Mouse (Mus musculus): ENCODE measurements at regions not wholly inside any gene's neighbourhood (a gene's known extent, or its start where the extent isn't known, plus 50 kb on each side); places are given as distances from the start of the nearest gene placed in this dataset.

DNA sequence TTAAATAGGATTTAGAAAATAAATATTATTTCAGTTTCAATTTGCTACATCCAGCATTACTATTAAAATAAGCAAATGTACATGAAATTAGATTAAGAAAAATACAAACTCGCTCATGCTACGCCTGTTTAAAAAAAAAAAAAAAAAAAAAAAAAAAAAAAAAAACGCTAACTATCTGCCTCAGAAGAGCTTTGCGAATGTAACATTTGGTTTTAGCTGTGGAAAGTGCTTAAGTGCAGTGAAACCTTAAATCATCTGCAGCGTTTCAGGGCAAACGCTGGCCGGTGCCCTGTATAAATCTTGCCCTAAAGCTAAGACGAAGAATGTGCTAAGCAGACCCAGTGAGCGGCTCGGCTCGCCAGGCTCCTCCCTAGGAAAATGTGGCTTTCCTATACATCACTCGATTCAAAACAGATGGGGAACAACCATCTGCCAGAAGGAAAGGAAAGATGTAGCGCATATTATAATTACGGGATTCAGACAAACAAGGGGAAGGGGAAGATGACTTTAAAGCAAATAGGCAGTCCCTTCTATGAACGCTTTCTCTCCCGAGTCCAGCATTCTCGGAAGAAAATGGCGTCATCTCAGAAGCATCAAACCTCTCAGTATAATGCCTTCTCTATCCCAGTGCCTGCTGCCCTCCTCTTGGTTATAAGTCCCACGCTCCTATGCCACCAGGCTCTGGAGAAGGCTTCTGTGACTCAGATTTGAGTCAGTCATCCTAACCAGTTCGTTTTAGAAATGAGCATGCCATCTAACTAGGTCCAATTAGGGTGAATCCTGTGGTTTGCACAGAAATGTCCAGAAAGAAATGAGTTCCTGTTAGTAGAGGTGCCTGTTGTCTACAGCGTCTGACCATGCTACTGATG, 105.2 kb upstream of the Supt20 start:
- H3K4me1 ChIP-seq (replicated peaks), result no peaks in the 10 kb centered on the region
- no peak overlapping the region for H3K4me3 ChIP-seq
- H3K27ac ChIP-seq (replicated peaks), result 0 out of 2 replicates have a peak overlapping the region, but pooled peaks have one; percentile 14
- H3K27me3 ChIP-seq, result no peaks in the 10 kb centered on the region
- H3K36me3 ChIP-seq, result no peaks in the 10 kb centered on the region
- H3K9me3 ChIP-seq, result no peaks in the 10 kb centered on the region
- 70% methylated on average over 21 of the region's 21 CpGs for WGBS
- H3K4me2 ChIP-seq, result 0 out of 2 replicates have a peak overlapping the region, but pooled peaks have one; percentile 28
- no peak overlapping the region for H3K9ac ChIP-seq
- no peak for ATAC-seq (ENCODE audit: low FRiP score, low read depth)

DNA sequence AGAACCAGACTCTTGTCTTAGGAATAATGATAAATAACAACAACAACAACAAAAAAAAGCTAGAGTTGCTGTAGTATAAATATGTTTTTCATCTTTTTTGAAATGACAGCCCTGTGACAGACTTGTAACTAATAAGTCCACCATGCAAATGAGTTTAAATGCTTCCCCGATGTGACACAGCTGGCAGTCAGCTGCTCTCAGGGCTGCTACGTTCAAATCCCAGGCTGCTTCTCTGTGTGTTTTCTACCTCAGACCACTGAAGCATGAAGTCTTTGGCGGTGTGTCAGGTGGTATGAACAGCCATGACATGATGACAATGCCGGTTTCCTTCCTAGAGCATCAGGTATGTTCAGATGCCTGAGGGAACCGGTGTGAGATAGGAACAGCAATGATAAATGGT, 104.4 kb upstream of the Supt20 start:
- H3K9ac ChIP-seq, result no peak overlapping the region
- no peaks in the 10 kb centered on the region for H3K36me3 ChIP-seq
- H3K27ac ChIP-seq (replicated peaks), result no peak overlapping the region
- H3K4me3 ChIP-seq, result no peak overlapping the region
- no peak overlapping the region for H3K4me2 ChIP-seq
- H3K4me1 ChIP-seq (replicated peaks), result no peaks in the 10 kb centered on the region
- no peaks in the 10 kb centered on the region for H3K9me3 ChIP-seq
- H3K27me3 ChIP-seq, result no peaks in the 10 kb centered on the region
- WGBS, result 53% methylated on average over 5 of the region's 5 CpGs
- ATAC-seq (ENCODE audit: low FRiP score, low read depth), result no peak

DNA sequence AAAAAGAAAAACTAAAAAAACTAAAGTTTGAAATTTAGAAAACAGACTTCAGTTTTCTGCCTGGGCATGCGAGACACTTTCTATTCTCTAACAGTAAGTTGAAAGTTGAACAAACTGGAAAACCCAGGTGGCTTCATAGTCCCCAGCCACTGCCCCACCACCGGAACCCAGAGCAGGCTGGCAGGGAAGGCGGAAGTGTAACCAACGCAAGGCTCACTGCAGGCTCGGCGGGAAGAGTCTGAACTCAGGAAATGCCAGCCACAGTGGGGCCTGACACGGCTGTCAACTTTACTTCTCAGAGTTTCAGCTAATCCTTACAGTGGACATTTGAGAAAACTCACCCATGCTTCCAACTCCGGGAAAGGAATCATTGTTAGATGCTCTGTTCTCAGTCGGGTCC, 102.6 kb upstream of the Supt20 start:
- Histone ChIP-seq H3K4me1 (replicated peaks) (no peaks in the 10 kb centered on the region), H3K4me3 (no peak overlapping the region), H3K36me3 (no peaks in the 10 kb centered on the region), H3K9ac (no peak overlapping the region), H3K27me3 (no peaks in the 10 kb centered on the region), H3K27ac (replicated peaks) (no peak overlapping the region), H3K4me2 (no peak overlapping the region), H3K9me3 (no peaks in the 10 kb centered on the region)
- 80% methylated on average over 9 of the region's 9 CpGs for WGBS
- ATAC-seq (ENCODE audit: low FRiP score, low read depth), result no peak

DNA sequence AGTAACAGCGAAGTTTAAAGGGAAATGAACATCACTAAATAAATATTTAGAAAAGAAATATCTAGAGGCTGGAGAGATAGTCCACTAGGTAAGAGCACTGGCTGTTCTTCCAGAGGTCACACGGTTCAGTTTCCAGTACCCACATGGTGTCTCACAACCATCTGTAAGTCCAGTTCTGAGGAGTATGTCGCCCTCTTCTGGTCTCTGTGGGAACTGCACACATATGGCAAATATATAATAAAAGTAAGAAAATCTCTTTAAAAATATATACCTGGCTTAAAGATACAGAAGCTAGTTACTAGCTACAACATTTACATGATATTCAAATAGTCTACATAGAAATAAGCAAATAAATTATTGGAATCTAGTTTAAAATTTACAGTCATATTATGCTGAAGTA, 101.4 kb upstream of the Supt20 start:
- Histone ChIP-seq H3K4me3 (no peak overlapping the region), H3K9me3 (no peaks in the 10 kb centered on the region), H3K27me3 (no peaks in the 10 kb centered on the region), H3K4me1 (replicated peaks) (no peaks in the 10 kb centered on the region), H3K36me3 (no peaks in the 10 kb centered on the region), H3K27ac (replicated peaks) (no peak overlapping the region), H3K4me2 (no peak overlapping the region), H3K9ac (no peak overlapping the region)
- ATAC-seq (ENCODE audit: low FRiP score, low read depth), result no peak
- 70% methylated on average over 3 of the region's 3 CpGs for WGBS

DNA sequence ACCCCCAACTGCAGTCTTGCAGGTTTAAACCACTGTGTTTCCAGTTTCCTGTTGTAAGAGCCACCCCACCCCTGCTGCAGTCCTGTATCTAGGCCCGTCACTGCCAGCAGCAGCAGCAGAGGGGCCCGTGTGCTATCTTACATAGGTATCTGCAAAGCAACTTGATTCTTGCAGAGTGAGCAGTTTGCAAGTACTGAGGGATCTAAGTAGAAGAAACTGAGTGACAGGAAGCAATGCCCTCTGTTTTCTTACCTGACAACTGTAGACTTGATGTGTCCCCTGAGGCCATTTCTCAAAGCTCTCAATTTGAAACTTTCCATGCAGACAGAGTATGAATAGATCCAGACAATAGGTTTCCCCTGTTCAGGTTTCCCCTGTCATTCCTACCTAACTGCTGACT, 100.5 kb upstream of the Supt20 start:
- Histone ChIP-seq H3K4me3 (no peak overlapping the region), H3K27ac (replicated peaks) (no peak overlapping the region), H3K4me2 (no peak overlapping the region), H3K9me3 (no peaks in the 10 kb centered on the region), H3K4me1 (replicated peaks) (no peaks in the 10 kb centered on the region), H3K27me3 (no peaks in the 10 kb centered on the region), H3K36me3 (no peaks in the 10 kb centered on the region), H3K9ac (no peak overlapping the region)
- no peak for ATAC-seq (ENCODE audit: low FRiP score, low read depth)
- WGBS, result 90% methylated on average over 2 of the region's 2 CpGs

DNA sequence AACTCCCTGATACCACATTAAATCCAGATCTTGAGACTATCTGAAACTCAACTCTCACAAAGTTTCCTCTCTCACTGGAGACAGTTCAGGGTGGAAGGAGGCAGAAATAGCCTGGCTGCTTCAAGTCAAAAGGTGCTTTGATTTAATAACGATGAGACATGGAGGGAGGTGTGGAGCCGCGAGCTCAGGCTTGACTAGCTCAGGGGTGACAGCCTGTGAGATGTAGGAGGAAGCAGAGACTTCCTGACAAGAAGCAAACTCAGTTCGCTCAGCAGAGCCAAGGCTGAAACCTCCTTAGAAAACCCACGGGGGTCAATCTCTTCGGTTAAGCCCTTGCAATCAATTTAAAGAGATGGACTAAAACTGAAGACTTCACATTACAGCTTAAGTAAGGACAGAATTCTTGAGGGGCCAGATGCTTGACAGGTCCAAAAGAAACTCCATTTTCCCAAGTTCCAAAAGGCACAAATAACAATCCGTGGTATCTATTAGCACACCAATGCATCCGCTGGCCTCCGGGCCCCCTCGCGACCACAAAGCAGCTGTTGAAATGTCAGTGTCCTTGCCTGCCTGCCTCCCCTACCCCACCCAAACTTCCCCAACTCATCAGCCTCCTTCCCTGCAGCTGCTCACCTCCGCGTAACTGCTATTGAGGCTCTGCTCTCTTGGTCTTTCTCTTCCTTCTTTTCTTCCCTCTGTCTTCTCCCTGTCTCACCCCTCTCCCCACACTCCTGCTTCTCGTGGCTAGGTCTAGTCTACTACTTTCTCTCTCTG, 99.8 kb upstream of the Supt20 start:
- no peak overlapping the region for H3K9ac ChIP-seq
- ATAC-seq (ENCODE audit: low FRiP score, low read depth), result no peak
- no peaks in the 10 kb centered on the region for H3K36me3 ChIP-seq
- no peaks in the 10 kb centered on the region for H3K9me3 ChIP-seq
- WGBS, result 79% methylated on average over 14 of the region's 14 CpGs
- H3K4me2 ChIP-seq, result no peak overlapping the region
- no peaks in the 10 kb centered on the region for H3K4me1 ChIP-seq (replicated peaks)
- H3K27me3 ChIP-seq, result no peaks in the 10 kb centered on the region
- H3K4me3 ChIP-seq, result no peak overlapping the region
- H3K27ac ChIP-seq (replicated peaks), result no peak overlapping the region

DNA sequence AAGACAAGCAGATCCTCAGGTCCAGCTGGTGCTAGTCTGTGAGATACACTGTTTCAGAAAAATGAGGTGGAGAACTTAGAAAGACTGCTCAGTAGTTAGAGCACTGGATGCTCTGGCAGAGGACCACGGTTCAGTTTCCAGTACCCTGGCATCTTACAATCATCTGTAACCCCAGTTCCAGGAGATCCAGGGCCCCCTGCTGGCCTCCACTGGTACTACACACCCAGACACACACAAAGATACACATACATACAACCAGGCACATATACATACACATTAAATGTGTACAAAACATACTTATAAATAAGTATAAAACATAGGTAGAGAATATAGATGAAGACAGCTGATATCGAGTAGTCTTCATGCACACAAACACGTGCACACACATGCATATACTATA, 97.4 kb upstream of the Supt20 start:
- Histone ChIP-seq H3K4me2 (no peak overlapping the region), H3K36me3 (no peaks in the 10 kb centered on the region), H3K4me3 (no peak overlapping the region), H3K27ac (replicated peaks) (no peak overlapping the region), H3K27me3 (no peaks in the 10 kb centered on the region), H3K9ac (no peak overlapping the region), H3K9me3 (no peaks in the 10 kb centered on the region), H3K4me1 (replicated peaks) (peaks cover 3% of the 10 kb centered on the region; the same call in 1 of the 2 replicates)
- ATAC-seq (ENCODE audit: low FRiP score, low read depth), result no peak
- 89% methylated on average over 3 of the region's 3 CpGs for WGBS

DNA sequence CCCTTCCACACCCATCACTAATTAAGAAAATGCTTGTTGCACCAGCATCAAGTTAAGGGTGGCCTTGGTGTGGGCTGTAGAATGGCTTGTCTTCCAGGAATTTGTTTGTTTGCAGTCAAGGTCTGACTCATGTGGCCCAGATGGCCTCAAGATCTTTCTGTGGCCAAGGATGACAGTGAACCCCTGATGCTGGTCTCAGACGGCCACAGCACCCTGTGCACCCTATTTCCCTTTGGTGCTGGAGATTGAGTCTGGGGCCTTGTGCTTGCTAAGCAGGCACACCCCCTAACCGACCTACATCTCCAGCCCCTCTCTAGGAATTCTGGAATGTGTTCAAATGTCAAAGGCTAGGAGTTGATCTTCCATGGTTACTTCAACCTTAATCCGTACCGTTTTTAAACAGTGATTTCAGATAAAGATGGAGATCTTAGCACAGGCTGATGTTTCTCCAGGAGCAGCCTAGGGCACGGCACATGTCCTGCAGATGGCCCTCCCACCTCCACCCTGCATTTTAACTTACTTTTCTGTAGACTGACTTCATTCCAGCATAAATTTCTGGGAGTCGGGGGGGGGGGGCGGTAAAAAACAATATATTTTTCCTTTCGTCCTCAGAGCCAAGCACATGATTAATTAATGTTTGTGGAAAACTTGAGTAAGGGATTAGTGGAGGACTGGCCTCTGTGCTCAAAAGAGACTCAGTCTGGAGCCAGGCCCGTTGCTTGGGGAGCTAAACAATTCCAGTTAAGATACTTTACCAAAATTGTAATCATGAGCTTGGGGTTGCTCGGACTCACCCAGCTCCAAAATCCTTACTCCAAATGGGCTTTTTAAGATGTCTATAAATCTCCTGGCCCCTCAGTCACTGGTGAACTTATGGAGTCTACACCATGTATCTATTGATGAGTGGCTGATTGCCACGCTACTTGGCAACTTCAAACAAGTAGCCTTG, 95.0 kb upstream of the Supt20 start:
- no peak overlapping the region for H3K4me3 ChIP-seq
- H3K4me2 ChIP-seq, result no peak overlapping the region
- no peak overlapping the region for H3K9ac ChIP-seq
- no peak overlapping the region for H3K27ac ChIP-seq (replicated peaks)
- no peaks in the 10 kb centered on the region for H3K36me3 ChIP-seq
- ATAC-seq (ENCODE audit: low FRiP score, low read depth), result no peak
- WGBS, result 72% methylated on average over 11 of the region's 11 CpGs
- H3K4me1 ChIP-seq (replicated peaks), result peaks cover 3% of the 10 kb centered on the region; the same call in 1 of the 2 replicates
- no peaks in the 10 kb centered on the region for H3K27me3 ChIP-seq
- H3K9me3 ChIP-seq, result no peaks in the 10 kb centered on the region

DNA sequence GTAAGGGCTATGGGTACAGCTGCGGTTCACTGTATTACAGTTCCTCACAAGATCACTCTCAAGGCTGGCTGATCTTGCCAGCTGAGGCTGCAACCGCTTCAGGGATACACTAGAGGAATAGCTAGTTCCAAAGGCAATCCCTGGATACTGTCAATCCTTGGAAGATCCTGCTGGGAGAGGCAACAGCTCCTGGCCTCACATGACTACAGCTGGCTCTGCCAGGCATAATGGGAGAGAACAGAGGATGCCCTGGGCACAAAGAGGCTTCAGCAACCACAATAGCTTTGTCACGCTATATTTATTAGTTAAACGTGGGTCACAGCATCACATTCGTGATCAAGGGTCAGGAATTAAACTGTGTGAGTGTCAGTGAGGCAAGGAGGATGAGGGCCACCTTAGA, 94.3 kb upstream of the Supt20 start:
- H3K9ac ChIP-seq, result no peak overlapping the region
- H3K4me1 ChIP-seq (replicated peaks), result peaks cover 3% of the 10 kb centered on the region; the same call in 1 of the 2 replicates
- H3K27ac ChIP-seq (replicated peaks), result no peak overlapping the region
- no peaks in the 10 kb centered on the region for H3K27me3 ChIP-seq
- H3K36me3 ChIP-seq, result no peaks in the 10 kb centered on the region
- WGBS, result 37% methylated on average over 5 of the region's 5 CpGs
- H3K4me3 ChIP-seq, result no peak overlapping the region
- H3K4me2 ChIP-seq, result no peak overlapping the region
- H3K9me3 ChIP-seq, result no peaks in the 10 kb centered on the region
- ATAC-seq (ENCODE audit: low FRiP score, low read depth), result 0 out of 2 replicates have a peak, but pooled peaks have one; percentile 54

DNA sequence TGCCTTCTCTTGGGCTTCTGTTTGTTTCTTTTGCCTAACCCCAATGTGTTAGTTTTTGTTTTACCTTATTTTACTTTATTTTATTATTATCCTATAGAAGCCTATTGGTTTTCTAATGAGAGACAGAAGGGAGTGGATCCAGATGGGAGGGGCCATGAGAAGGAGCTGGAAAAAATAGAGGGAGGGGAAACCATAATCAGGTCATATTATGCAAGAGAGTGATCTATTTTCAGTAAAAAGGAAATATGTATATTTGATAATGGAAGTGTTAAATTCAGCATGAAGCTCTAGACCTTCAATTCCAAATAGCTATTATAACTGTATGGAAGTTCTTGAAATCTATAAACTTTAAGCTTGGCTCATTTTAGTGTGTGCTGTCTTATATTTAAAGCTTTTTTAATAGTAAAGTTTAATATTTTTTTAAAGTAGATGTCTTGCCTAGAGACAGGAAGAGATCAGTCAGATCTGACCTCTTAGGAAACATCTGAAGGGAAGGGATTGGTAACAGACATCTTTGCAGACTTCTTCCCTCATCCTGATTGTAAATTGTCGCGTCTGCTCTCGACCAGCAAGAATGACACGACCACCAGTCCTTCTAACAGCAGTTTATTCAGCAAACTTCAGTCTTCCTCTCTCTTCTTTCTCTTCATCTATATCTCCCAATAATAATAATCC, 87.8 kb upstream of the Supt20 start:
- WGBS, result 71% methylated on average over 4 of the region's 4 CpGs
- H3K27me3 ChIP-seq, result no peaks in the 10 kb centered on the region
- no peak for ATAC-seq (ENCODE audit: low FRiP score, low read depth)

DNA sequence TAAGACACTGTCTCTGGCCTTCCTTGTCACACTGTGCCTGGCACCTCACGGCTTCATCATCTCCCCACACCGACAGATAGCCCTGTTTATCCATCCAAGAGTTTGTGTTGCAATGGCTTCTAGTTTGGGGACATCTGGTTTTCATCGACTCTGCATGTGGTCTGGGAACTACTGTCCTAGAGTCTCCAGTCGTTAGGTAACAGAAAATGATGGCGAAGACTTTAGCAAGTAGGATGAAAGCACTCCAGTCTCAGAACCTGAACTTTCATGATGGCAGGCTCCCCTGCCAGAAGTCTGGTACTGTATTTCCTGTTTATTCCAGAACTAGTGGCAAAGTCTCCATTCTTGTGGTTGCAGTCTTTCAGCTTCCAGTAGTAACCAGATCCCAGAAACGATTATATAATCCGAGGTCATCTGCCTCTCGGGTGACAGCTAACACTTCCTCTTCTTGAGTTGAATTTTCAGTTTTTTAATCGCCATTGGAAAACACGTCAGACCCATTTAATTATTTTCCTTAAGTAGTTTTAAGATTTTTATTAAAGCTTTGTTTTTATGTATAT, 81.1 kb upstream of the Supt20 start:
- 83% methylated on average over 10 of the region's 10 CpGs for WGBS
- Histone ChIP-seq H3K4me2 (no peak overlapping the region), H3K36me3 (no peaks in the 10 kb centered on the region), H3K27me3 (no peaks in the 10 kb centered on the region), H3K4me1 (replicated peaks) (no peaks in the 10 kb centered on the region), H3K27ac (replicated peaks) (no peak overlapping the region), H3K9ac (no peak overlapping the region), H3K4me3 (no peak overlapping the region), H3K9me3 (no peaks in the 10 kb centered on the region)
- ATAC-seq (ENCODE audit: low FRiP score, low read depth), result no peak

More for the DNA sequence above, 87.8 kb upstream of the Supt20 start:
- no peak overlapping the region for H3K4me3 ChIP-seq
- no peak overlapping the region for H3K9ac ChIP-seq
- H3K27ac ChIP-seq (replicated peaks), result no peak overlapping the region
- H3K9me3 ChIP-seq, result no peaks in the 10 kb centered on the region
- no peaks in the 10 kb centered on the region for H3K4me1 ChIP-seq (replicated peaks)
- no peaks in the 10 kb centered on the region for H3K36me3 ChIP-seq
- H3K4me2 ChIP-seq, result no peak overlapping the region

All from hindbrain, embryonic 15.5 days (tissue).